Mouse (Mus musculus): ENCODE data around the gene Kif5a.

GRCm38 (mm10) chr10:127177235-127177634 lies 85.9 kb downstream of the Kif5a start:
- TF ChIP-seq CTCF (IDR thresholded peaks at IDR 0.05; ENCODE audit: control insufficient read depth, insufficient read depth, insufficient read length) (no peak), MAX (IDR thresholded peaks at IDR 0.05) (no peak), USF1 (IDR thresholded peaks at IDR 0.05; ENCODE audit: low read depth) (no peak), MYOD1 (IDR thresholded peaks at IDR 0.05; ENCODE audit: control insufficient read depth, insufficient read length, low read depth) (no peak), CEBPB (IDR thresholded peaks at IDR 0.05; ENCODE audit: low read depth) (no peak)

All from C2C12 (cell line).